Mouse (Mus musculus): ENCODE measurements around the gene Plxna4.

DNA sequence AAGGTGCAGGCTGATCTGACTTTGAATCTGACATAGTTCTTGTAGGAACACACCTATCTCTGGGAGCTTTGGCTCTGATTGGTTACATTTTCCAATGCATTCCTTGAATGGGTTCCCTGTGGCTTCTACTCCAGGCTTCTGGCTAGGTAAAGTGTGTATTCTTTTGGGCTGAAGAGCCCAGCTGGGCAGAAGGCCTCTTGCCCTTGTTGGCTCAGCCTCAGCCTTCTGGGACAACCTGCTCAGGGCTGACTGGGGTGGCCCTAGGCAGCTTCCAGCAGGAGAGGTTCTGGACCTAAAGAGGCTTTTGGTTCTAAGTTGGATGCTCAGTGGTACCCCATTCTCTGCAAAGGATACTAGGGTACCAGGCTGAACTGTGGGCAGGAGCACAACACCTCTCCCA is 386.5 kb downstream of the Plxna4 start:
- TF ChIP-seq POLR2A (IDR thresholded peaks at IDR 0.05; ENCODE audit: low read depth, low read length), result no peak
- TF ChIP-seq CTCF (IDR thresholded peaks at IDR 0.05; ENCODE audit: borderline replicate concordance, insufficient read depth, low read length), result no peak
